Mouse (Mus musculus): ENCODE data around the gene Pif1.

The Pif1 gene

DNA sequence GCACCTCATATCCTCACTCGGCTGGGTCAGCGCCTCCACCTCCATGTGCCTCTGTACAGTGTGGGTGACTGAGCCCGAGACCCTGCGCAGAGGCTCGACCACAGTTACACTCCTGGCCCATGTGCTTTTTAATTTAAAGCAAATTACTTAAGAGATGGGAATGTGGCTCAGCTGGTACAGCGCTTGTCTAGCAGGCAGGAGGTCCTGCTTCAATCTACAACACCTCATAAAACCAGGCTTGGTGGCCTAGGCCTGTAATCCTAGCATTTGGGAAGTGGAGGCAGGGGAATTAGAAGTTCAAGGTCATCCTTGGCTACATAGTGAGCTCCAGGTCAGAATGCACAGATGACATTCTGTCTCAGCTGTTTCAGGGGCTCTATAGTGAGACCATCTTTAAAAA is 28.2 kb upstream of the Pif1 start:
- no peak for DNase-seq (ENCODE audit: low read depth in 1 of 2, low spot score in 2 of 2)

DNA sequence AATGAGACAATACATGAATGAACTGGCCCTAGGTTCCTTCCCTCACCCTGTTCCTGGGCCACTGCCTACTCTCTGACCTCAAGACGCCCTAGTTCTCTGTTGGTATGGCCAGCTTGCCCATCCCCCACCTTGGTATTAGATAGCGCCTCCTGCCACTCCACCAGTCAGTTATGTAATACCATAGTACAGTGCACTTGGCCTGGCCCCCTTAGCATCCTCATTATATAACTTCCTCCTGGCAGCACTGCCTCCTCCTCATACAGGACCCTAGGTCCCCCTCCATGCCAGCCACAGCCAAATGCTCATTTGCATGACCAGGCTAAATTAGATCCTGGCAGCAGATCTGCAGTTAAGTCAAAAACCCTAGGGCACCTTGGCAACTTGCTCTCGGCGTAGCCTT is 25.9 kb upstream of the Pif1 start:
- DNase-seq (ENCODE audit: low read depth in 1 of 2, low spot score in 2 of 2), result peak in 1 of 2 experiments; percentile 62

DNA sequence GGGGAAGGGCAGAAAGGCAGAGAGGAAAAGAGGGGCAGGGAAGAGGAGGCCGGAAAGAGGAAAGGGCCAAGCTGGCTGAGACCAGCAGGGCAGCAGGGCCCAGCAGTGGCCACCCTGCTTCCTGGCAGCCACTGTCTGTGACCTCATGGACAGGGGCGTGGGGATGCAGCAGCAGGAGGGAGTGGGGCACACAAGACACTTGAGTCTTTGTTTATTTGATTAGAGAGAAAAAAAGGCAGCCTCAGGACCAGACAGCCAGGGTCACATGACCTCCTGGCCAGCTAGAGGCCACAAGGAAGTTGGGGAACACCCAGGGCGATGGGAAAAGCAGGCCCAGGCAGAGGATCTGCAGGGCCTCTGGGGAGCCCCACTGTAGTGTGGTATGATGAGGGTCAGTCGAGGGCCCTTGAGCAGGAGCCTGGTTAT is 24.9 kb upstream of the Pif1 start:
- no peak for DNase-seq (ENCODE audit: low read depth in 1 of 2, low spot score in 2 of 2)

DNA sequence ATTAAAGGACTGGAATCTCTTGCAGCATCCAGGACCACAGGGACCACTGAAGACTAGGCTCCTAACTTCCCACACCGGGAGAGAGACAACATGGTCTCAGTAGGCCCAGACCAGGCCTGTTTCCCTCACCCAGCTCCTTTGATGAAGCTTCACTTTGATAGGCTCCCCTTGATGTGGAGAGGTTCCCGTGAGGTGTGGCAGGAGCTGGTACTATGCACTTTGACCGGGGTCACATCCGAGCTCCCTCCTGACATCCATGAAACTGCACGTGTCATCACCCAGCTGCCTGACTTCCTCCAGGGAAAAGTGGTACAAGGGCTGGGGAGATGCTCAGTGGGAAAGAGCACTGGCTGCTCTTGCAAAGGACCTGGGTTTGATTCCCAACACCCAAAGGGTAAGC is 23.9 kb upstream of the Pif1 start:
- DNase-seq (ENCODE audit: low read depth in 1 of 2, low spot score in 2 of 2), result no peak

DNA sequence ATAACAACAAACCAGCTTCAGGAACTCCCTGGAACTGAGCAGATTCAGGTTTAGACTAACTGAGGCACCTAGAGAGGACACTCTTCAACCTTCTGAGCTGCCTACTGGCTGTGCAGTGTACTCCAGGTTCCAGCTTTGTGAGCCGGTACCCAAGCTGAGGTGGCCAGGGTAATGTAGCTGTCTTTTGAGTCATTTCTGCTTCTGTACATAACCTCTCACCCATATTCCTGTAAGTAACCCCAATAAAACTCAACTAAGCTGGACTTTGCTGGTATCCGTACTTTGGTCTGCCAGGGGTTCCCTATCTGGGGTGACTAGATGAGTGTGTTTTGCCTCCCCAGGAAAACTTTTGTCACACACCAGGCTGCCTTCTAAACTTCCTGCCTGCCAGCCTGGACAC is 22.3 kb upstream of the Pif1 start:
- DNase-seq (ENCODE audit: low read depth in 1 of 2, low spot score in 2 of 2), result no peak

DNA sequence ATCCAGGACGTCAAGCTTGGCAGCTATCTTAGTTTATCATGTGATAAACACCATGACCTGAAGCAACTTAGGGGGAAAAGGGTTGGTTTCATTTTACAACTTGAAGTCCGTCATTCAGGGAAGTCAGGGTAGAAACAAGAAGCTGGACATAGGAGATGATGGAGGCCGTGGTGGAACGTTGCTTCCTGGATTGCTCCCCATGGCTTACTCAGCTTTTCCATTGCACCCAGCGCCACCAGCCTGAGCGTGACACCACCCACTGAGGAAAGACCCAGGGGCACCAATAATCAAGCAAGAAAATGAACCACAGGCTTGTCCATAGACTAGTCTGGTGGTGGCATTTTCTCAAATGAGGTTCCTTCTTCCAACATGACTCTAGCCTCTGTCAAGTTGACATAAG is 18.2 kb upstream of the Pif1 start:
- DNase-seq (ENCODE audit: low read depth in 1 of 2, low spot score in 2 of 2), result no peak

DNA sequence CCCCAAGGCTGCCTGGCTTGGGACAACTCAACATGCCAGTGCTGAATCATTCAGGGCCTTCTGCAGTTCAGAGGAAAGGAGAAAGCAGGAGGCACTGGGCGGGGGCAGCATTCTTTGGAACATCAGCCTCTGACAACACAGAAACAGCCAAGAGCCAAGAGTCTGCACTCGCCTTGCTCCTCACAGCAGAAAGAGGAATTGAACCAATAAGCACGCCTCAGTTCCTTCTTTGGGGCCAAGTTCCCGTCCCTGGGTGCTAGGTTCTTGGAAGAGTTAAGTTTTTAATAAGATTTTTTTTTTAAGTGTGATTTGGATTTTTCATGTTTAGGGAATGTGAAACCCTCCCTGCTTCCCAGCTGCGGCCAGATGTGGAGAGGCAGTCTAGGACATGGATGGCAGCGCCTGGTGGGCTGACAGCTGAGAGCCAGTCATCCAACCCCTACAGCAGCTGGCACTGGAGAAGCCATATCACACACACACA is 17.4 kb upstream of the Pif1 start:
- DNase-seq (ENCODE audit: low read depth in 1 of 2, low spot score in 2 of 2), result peak in 1 of 2 experiments; percentile 72

DNA sequence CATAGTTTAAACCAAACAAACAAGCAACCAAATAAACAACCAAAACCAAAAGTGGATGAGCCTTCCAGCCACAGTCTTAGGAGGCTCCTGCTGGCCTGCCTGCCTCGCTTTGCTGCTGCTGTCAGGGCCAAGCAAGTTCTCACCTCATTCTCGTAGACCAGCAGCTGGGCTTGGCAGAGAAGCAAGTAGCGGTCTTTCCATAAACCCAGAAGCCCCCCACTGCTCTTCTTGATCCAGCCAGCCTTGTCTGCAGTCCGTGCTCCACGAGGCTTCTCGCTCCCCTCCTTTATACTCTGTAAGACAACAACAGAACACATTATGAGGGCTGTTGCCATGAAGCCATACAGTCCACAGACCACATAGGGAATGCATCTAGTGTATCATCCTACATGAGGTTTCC is 14.1 kb upstream of the Pif1 start:
- no peak for DNase-seq (ENCODE audit: low read depth in 1 of 2, low spot score in 2 of 2)

DNA sequence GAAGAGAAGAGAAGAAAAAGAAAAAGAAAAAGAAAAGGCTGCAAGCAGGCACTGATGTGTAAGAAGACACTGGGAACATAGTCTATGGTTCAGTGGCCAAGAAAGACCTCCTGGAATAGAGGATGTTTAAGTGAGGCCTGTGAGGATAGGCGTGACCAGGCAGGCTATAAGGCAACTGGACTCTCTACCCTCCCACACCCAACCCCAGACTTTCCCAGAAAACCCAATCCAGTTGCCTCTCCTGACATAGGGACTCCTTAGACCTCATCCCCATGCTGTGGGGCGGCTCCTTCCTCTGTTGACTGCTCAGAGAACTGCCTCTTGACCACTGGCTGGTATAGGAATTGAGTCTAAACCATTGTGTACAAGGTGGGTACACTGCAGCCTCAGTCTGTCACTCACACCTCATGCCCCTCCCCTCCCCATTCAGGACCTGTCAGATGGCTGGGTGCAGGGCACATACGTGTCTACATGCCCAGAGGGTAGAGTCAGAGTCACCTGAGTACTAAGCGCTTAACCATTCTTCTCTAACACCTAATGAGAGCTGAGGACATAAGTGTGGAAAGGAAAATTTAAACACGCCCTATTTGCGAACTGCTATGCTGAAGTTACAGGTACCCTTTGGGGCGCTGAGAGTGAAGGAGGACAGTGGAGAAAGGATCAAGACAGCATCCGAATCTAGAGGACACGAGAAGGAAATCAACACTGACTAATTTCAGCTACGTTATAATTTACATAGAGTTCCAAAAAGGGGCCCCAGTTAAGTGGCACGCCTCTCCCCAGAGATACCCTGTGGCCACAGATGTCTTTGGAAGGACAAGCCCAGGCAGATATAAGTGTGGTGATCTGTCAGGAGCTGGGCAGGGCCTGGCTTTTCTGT is 12.2 kb upstream of the Pif1 start:
- no peak for DNase-seq (ENCODE audit: low read depth in 1 of 2, low spot score in 2 of 2)

DNA sequence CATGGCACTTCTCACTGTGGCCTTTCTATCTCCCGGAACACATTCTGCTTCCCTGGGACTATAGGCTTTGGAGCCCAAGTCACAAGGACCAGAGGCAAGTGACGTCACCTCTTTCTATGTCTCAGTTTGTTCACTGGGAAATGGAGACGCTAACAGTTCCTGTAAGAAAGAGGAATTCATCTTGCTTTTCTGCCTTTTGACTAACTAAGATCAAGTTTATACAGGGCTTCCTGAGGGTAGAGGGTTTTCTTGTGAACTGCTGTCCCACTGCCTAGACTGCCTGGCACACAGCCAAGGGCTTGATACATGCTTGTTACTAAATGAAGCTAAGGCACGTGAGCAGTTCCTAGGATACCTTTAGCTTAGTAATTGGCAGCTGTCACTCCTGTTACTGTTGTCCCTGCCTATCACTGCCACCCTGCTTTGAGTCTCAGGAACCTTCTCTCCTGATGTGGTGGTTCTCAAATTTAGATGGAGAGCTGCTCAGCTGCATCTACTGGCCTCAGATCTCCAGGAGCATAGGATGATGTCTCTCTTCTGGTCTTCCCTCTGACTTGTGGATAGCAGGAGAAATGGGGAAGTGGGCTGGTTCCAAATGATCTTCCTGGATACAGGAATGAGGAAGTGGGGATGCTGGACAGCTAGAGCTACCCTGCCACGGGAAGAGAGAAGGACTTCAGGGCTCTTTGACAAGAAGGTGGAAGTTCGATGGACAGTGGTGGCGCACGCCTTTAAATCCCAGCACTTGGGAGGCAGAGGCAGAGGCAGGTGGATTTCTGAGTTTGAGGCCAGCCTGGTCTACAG is 11.4 kb upstream of the Pif1 start:
- DNase-seq (ENCODE audit: low read depth in 1 of 2, low spot score in 2 of 2), result no peak

DNA sequence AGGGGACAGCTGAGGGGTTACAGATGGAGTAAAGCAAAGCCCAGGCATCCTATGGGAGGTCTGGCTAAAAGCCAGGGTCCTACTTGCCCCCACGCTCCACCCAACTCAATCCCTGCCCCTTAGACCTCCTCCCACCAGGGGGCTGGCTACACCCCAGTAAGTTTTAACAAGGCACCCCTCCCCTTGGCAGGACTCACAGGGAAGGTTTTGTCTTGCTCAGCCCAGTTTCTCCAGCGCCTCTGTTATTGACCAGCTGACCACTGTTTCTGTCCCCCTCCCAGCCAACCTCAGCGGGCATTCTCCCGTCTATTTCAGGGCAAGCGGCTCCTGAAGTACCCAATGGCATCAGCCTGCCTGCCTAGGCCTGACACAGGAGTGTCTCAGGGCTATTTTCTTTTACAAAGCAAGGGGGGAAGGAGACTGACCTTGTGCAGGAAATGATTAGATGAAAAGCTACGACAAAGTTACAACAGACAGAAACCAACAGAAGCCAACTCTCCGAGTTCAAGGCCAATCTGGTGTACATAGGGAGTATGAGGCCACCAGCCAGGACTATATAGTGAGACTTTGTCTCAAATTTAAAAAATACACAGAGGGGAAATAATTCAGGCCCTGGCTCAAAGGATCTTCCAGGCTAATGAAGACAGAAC is 10.0 kb upstream of the Pif1 start:
- DNase-seq (ENCODE audit: low read depth in 1 of 2, low spot score in 2 of 2), result no peak

DNA sequence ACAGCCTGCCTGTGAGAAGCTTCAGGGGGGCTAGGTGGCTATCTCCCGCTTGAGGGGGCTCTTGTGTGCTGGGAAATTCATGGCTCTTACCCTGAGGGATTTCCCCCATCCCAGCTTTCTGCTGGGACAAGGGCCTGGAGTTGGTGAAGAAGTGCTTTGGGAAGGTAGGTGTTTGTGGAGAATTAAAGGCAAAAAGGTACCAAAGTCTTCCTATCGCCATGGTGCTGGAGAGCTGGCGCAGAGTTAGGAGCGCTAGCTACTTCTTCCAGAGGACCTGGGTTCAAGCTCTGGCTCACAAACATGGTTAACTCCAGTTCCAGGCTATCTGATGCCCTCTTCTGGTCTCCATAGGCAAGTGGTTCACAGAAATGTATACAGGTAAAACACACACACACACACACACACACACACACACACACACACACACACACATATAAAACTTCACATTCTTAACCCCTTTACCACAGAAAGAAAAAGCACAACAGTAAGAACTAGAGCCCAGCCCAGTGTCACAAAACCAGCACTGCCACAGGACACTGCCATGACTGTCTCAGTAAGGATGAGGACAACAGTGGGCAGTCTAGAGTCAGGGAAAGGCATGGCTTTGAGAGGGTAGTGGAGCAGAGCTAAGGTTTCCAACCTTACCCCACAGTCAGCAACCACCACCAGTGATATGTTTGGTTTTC is 9.3 kb upstream of the Pif1 start:
- DNase-seq (ENCODE audit: low read depth in 1 of 2, low spot score in 2 of 2), result no peak

DNA sequence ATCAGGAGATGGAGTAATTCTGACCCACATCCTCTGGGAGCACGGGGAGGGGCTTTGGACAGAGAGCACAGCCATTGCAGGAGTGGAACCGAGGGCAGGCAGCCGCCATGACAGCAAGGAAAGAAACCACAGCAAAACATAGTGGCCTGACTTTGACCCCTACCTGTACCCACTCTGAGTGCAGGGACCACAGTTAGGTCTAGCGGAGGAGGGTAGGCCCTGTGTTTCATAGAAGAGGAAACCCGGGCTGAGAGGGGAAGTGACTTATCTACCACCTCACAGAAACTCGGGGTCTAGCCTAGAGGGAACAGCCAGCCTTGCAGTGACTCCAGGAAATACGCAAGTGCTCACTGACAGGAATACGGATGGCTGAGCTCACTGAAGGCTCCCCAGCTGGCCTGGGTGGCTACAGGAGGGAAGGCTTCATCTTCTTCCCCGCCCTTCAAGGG is 8.1 kb upstream of the Pif1 start:
- peak; percentile 63 to 71 for DNase-seq (ENCODE audit: low read depth in 1 of 2, low spot score in 2 of 2)

DNA sequence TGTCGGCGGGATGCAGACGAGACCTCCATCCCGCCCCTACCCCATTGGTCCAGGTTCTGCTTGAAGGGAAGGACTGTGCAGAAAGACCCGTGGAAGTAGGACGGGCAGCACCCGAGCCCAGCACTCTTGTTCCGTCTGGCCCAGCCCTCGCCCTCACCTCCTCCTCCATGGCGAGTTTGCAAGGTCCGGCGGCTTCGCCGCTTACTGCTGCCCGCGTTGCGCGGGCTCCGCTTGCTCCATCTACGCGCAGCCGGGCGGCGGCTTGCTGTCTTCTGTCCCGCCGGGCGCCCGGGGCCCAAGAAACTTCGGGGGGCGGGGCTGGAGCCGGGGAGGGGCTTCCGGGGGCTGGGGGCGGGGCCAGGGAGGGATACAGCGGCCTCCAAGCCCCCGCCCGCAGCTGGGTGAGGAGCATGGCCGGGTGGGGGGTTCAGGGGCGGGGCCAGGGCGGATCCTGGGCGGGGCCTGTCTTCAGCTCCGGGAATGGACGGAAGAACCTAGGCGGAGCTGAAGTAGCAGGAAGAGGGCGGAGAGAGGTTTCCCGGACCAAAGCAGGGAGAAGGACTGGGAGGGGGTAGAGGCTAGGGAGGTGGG is 7.1 kb upstream of the Pif1 start, which contains the start of gene Plekho2:
Gene Plekho2 (minus strand): TSS at position 260 of the 591 bp plus-strand sequence.
- DNase-seq (ENCODE audit: low read depth in 1 of 2, low spot score in 2 of 2), result peak; percentile 73 to 85

DNA sequence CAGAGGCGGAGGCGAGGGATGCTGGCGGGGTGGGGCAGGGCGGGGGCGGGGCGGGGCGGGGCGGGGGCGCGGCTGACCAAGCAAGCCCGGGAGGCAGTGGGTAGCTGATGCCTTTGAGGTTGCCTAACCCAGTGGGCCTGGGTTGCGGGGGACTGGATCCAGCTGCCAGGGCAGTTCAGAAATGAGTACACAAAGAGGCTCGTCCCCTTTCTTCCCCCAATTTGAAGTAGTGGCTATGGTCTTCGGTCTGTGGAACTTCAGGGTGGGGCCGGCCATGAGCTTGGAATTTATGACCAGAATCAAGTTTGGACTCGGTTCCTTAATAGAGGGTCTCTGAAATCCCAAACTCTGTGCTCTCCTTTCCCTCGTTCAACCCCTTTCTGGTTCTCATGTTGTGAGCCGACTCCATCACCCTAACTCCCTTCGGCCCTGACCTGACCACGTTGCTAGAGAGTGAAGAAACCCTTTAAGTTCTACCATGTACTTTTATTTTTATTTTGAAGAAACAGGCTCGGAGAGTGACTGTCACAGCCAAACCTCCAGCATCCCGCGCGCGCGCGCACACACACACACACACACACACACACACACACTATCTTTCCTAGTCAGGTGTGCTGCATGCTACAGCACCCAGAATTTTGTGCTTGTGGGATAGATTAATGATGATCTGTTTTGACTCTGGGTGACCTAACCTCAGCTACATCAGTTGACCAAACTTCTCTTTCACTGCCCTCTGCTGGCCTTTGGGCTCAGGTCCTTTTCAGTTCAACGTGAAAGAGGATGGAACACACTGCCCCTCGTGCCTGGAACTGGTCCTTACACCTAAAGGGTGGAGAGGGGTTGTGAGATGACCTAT is 6.3 kb upstream of the Pif1 start:
- DNase-seq (ENCODE audit: low read depth in 1 of 2, low spot score in 2 of 2), result peak; percentile 83 to 86

DNA sequence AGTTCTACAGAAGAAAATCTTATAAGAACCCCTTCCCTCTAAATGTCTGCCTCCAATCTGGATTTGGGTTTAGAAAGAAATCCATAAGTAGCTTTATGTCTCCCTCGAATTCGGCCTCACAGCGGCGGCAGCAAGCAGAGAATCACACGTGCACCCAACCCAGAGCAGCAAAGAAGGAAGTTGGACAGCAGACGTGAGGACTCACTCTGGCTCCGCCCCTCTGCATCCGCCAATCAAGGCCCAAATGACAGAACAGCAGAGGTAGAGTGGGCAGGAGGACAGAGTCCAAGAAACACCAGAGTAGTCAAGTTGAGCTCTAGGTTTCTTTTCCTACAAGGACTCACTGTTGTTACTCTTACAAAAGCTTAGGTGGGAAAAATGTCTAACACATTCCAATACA is 3.9 kb upstream of the Pif1 start:
- peak in 1 of 2 experiments; percentile 46 for DNase-seq (ENCODE audit: low read depth in 1 of 2, low spot score in 2 of 2)

DNA sequence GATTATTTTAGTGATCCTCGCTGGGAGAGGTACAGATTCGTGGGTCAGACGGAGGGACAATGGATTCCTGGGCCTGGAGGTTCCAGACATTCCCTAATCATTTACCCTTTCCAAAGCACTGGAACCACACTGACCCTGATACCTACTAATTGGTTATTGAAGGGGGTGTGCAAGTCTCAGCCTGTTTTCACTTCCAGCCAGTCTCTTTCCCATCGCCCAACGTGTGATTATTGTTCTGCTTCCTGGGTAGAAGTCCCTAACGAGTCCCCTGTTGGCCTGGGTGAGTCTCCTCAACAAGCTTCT is 261 bp downstream of the Pif1 start:
- DNase-seq (ENCODE audit: low read depth in 1 of 2, low spot score in 2 of 2), result no peak

DNA sequence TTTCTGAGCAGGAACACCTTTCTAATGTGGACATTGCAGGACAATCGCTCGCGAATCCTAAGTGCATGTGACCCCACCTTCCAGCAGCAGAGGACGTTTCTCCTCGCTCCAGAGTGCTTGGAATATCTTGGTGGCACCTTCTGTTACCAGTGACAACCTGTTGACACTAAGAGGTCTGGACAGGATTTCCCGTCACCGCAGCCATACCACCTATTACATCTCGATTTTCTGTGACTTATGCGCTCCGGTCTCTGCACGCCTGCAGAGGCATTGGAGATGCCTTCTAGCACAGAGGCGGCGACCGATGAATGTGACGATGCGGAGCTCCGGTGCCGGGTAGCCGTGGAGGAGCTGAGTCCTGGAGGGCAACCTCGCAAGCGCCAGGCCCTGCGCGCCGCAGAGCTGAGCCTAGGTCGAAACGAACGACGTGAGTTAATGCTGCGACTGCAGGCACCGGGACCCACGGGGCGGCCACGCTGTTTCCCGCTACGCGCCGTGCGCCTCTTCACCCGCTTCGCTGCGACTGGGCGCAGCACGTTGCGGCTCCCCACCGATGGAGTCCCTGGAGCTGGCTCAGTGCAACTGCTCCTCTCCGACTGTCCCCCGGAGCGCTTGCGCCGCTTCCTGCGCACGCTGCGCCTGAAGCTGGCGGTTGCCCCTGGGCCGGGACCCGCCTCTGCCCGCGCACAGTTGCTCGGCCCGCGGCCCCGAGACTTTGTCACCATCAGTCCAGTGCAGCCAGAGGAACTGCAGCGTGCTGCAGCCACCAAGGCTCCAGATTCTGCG is 806 bp downstream of the Pif1 start:
- DNase-seq (ENCODE audit: low read depth in 1 of 2, low spot score in 2 of 2), result no peak

DNA sequence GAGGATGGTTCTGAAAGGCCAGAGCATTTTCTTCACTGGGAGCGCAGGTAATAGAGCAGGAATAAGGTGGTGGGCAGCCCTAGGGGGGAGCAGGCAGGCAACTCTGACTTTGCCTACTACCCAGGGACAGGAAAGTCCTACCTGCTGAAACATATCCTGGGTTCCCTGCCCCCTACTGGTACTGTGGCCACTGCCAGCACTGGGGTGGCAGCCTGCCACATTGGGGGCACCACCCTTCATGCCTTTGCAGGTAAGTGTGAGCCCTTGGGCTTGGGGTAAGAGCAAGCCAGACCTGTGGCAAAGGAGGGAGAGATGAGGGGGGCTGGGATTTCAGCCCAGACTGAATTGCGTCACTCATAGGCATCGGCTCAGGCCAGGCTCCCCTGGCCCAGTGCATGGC is 2.1 kb downstream of the Pif1 start:
- no peak for DNase-seq (ENCODE audit: low read depth in 1 of 2, low spot score in 2 of 2)
